Mouse (Mus musculus): ENCODE data around the gene Bend7. TPM values are rescaled to one million over a fixed set of nuclear protein-coding genes. Genes with fewer than 3 reads are reported as not detected.
A peak's percentile ranks its signal among the peaks of the same experiment; 100 is the strongest.

Gene Bend7
- total and polyA plus RNA-seq, 2 experiments from 2014 or later, result 6.0 to 10.7 TPM

DNA sequence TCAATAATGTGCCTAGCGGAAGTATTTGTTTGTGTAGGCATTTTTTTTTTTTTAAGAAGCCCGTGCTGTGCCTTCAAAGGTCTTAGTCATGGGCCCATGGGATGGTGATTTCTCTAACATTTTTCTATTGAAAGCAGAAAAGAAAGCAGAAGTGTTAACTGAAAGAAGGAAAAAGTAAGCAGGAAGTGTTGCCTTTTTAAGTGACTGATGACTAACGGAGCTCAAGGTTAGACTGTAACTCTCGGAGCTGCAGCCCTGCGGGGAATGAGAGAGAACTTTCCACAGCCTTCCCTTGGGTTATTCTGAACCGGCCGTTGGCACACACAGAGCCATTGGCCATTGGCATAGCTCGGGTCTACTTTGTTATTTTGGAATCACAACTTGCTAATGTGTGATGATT, 66.4 kb downstream of the Bend7 start:
- Histone ChIP-seq H3K4me1 (ENCODE audit: insufficient read depth, low read length) (no peaks in the 10 kb centered on the region), H3K4me3 (ENCODE audit: low read depth, low read length) (no peak overlapping the region), H3K27ac (ENCODE audit: low read depth, low read length) (no peak overlapping the region), H3K27me3 (ENCODE audit: insufficient read depth, low read length) (no peaks in the 10 kb centered on the region), H3K36me3 (ENCODE audit: insufficient read depth, low read length) (no peaks in the 10 kb centered on the region), H3K9ac (replicated peaks; ENCODE audit: low read length, poor library complexity, severe bottlenecking) (no peak overlapping the region), H3K4me2 (ENCODE audit: low read depth, low read length, poor library complexity, severe bottlenecking) (no peak overlapping the region), H3K9me3 (ENCODE audit: low read length) (no peaks in the 10 kb centered on the region)
- 60% methylated on average over 8 of the region's 8 CpGs for WGBS
- DNase-seq (ENCODE audit: low spot score) (no peak), ATAC-seq (ENCODE audit: low FRiP score) (no peak)
- no peak for TF ChIP-seq CTCF (IDR thresholded peaks at IDR 0.05)

DNA sequence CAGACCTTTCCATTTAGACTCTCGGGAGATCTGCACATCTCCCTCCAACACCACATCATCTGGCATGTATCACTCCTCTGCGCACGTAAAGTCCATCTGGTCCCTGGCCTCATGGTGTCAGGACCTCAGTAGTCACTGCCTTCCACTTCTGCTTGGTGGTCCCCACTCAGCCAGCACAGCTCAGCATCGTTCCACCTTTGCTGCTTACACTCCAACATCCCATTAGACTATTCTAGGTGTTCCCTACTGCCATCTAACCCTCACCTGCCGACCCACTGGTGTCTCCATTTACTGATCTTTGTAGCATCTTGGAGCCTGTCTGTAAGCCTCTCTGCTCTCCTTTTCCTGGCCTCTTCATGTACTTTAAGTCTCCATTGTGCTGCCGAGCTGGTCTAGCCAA, 67.4 kb downstream of the Bend7 start:
- no peak overlapping the region for H3K27ac ChIP-seq (ENCODE audit: low read depth, low read length)
- ATAC-seq (ENCODE audit: low FRiP score) (no peak), DNase-seq (ENCODE audit: low spot score) (no peak)
- no peak overlapping the region for H3K4me3 ChIP-seq (ENCODE audit: low read depth, low read length)
- H3K27me3 ChIP-seq (ENCODE audit: insufficient read depth, low read length), result no peaks in the 10 kb centered on the region
- WGBS, result 96% methylated on average over 6 of the region's 6 CpGs
- no peak overlapping the region for H3K4me2 ChIP-seq (ENCODE audit: low read depth, low read length, poor library complexity, severe bottlenecking)
- H3K9me3 ChIP-seq (ENCODE audit: low read length), result no peaks in the 10 kb centered on the region
- H3K9ac ChIP-seq (replicated peaks; ENCODE audit: low read length, poor library complexity, severe bottlenecking), result no peak overlapping the region
- H3K36me3 ChIP-seq (ENCODE audit: insufficient read depth, low read length), result no peaks in the 10 kb centered on the region
- H3K4me1 ChIP-seq (ENCODE audit: insufficient read depth, low read length), result no peaks in the 10 kb centered on the region
- no peak for TF ChIP-seq CTCF (IDR thresholded peaks at IDR 0.05)

DNA sequence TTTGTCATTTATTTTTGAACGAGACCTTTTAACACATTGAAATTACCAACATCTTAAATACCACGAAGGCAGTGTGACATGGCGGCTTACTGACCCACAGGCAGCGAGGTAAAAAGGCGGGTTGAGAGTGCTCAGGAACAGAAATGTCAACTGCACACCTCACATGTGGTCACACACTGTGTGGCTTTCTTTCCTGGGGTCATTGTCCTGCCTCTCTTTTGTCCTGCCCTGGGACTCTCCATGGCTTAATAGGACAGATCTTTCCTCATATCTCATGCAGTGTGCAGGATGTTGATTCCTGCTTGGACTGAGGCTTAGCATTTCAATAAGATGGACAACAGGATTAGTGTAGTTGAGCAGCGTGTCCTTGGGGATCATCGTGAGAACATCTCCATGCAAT, 69.6 kb downstream of the Bend7 start:
- Histone ChIP-seq H3K9me3 (ENCODE audit: low read length) (no peaks in the 10 kb centered on the region), H3K27me3 (ENCODE audit: insufficient read depth, low read length) (no peaks in the 10 kb centered on the region), H3K4me3 (ENCODE audit: low read depth, low read length) (no peak overlapping the region), H3K9ac (replicated peaks; ENCODE audit: low read length, poor library complexity, severe bottlenecking) (no peak overlapping the region), H3K4me1 (ENCODE audit: insufficient read depth, low read length) (no peaks in the 10 kb centered on the region), H3K4me2 (ENCODE audit: low read depth, low read length, poor library complexity, severe bottlenecking) (no peak overlapping the region), H3K36me3 (ENCODE audit: insufficient read depth, low read length) (no peaks in the 10 kb centered on the region), H3K27ac (ENCODE audit: low read depth, low read length) (no peak overlapping the region)
- no peak for TF ChIP-seq CTCF (IDR thresholded peaks at IDR 0.05)
- no peak for ATAC-seq (ENCODE audit: low FRiP score)
- 35% methylated on average over 7 of the region's 7 CpGs for WGBS
- no peak for DNase-seq (ENCODE audit: low spot score)

DNA sequence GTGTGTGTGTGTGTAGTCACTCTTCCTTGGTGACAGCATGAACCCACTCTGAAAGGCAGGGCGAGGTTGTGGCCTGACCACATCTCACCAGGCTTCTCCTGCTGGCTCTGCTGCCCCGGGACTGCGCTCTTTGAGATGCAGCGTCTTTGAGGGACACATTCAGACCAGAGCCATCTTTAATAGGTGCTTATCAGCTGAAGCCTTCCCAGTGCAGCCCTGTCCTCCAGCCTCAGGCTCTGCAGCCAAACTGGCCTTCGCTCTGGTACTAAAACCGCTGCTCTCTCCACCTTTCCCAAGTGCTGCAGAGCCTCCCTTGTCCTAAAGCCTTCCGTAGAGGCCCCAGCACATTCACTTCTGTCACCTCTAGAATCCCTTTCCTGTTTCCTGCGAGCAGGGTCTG, 74.0 kb downstream of the Bend7 start:
- H3K27ac ChIP-seq (ENCODE audit: low read depth, low read length), result no peak overlapping the region
- no peaks in the 10 kb centered on the region for H3K4me1 ChIP-seq (ENCODE audit: insufficient read depth, low read length)
- no peaks in the 10 kb centered on the region for H3K36me3 ChIP-seq (ENCODE audit: insufficient read depth, low read length)
- no peak for ATAC-seq (ENCODE audit: low FRiP score)
- no peaks in the 10 kb centered on the region for H3K9me3 ChIP-seq (ENCODE audit: low read length)
- no peak overlapping the region for H3K4me2 ChIP-seq (ENCODE audit: low read depth, low read length, poor library complexity, severe bottlenecking)
- DNase-seq (ENCODE audit: low spot score), result no peak
- WGBS, result 88% methylated on average over 8 of the region's 8 CpGs
- TF ChIP-seq CTCF (IDR thresholded peaks at IDR 0.05), result no peak
- H3K27me3 ChIP-seq (ENCODE audit: insufficient read depth, low read length), result no peaks in the 10 kb centered on the region
- no peak overlapping the region for H3K9ac ChIP-seq (replicated peaks; ENCODE audit: low read length, poor library complexity, severe bottlenecking)
- no peak overlapping the region for H3K4me3 ChIP-seq (ENCODE audit: low read depth, low read length)

DNA sequence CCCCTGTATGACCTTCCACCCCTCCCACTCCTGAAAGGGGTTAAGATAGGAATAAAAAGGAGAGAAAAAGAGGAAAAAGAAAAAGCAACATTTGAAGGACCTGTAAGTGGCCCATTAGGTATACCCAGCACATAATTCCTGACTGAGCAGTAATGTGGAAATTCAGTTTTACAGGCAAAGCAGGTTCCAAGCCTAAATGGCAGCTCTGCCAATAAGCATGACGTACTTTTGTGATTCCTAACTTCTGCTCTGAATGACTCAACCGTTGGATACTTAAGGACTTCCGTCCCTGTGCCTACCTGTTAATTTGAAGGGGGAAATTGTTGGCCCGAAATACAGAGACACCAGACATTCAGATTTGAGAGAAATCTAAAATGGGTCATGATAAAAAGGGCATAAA, 74.9 kb downstream of the Bend7 start:
- 86% methylated on average over 4 of the region's 4 CpGs for WGBS
- no peak for TF ChIP-seq CTCF (IDR thresholded peaks at IDR 0.05)
- no peaks in the 10 kb centered on the region for H3K36me3 ChIP-seq (ENCODE audit: insufficient read depth, low read length)
- ATAC-seq (ENCODE audit: low FRiP score) (no peak), DNase-seq (ENCODE audit: low spot score) (no peak)
- H3K27me3 ChIP-seq (ENCODE audit: insufficient read depth, low read length), result no peaks in the 10 kb centered on the region
- no peak overlapping the region for H3K4me3 ChIP-seq (ENCODE audit: low read depth, low read length)
- no peak overlapping the region for H3K9ac ChIP-seq (replicated peaks; ENCODE audit: low read length, poor library complexity, severe bottlenecking)
- H3K9me3 ChIP-seq (ENCODE audit: low read length), result no peaks in the 10 kb centered on the region
- no peak overlapping the region for H3K27ac ChIP-seq (ENCODE audit: low read depth, low read length)
- H3K4me2 ChIP-seq (ENCODE audit: low read depth, low read length, poor library complexity, severe bottlenecking), result no peak overlapping the region
- H3K4me1 ChIP-seq (ENCODE audit: insufficient read depth, low read length), result no peaks in the 10 kb centered on the region

DNA sequence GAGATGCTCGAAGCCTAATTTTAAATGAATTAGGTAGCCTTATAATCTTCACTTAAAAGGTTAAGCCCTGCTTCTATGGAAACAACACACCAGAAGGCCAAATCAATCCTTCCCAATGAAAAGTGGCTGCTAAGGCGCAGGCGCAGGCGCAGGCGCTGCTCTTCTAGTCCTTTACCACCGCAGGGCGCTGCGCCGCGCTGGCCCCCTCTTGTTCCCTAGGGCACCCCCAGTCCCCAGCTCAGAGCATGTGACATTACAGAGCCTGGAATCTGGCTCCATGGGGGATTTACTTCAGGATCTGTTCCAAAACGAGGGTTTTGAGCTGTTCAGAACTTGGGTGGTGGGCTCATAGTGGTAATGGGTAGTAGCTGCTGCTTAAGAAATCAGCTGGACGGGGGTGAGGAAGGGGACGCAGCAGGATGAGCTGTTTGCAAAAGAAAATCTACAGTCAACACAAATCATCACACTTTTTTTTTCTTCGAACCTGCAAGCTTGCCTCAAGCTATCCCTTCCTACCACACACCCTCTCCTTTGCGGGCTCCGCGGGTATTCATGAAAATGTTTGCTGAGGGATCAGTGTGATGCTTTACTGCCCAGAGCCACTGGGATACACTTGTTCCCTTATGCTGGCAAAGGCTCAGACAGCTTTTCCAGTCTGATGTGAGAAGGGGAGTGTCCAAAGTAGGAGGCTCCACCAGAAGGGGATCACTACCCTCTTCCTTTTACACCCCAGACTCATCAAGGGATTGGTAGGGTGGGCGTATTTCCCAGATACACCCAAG, 85.0 kb downstream of the Bend7 start:
- Histone ChIP-seq H3K4me1 (ENCODE audit: insufficient read depth, low read length) (no peaks in the 10 kb centered on the region), H3K27me3 (ENCODE audit: insufficient read depth, low read length) (no peaks in the 10 kb centered on the region), H3K9ac (replicated peaks; ENCODE audit: low read length, poor library complexity, severe bottlenecking) (no peak overlapping the region), H3K4me2 (ENCODE audit: low read depth, low read length, poor library complexity, severe bottlenecking) (peak overlapping the region; percentile 15; the same call in 1 of the 2 replicates), H3K27ac (ENCODE audit: low read depth, low read length) (no peak overlapping the region), H3K36me3 (ENCODE audit: insufficient read depth, low read length) (no peaks in the 10 kb centered on the region), H3K9me3 (ENCODE audit: low read length) (no peaks in the 10 kb centered on the region), H3K4me3 (ENCODE audit: low read depth, low read length) (no peak overlapping the region)
- peak; percentile 68; the same call in 1 of the 2 replicates for ATAC-seq (ENCODE audit: low FRiP score)
- peak; percentile 53 for TF ChIP-seq CTCF (IDR thresholded peaks at IDR 0.05)
- WGBS, result 47% methylated on average over 18 of the region's 18 CpGs
- peak; percentile 39 for DNase-seq (ENCODE audit: low spot score)

Measured in midbrain, postnatal 0 days (tissue).